Mouse (Mus musculus): ENCODE results near the gene H2afj. TPM values are rescaled to one million over a fixed set of nuclear protein-coding genes. Genes with fewer than 3 reads are reported as not detected.

The H2afj gene
- 10 to 100 TPM; 86.8 to 98.0 TPM for total RNA-seq (2023)

GRCm38 (mm10) chr6:136808014-136808417 is at the start of gene H2afj:
Gene H2afj, plus strand, starts transcription at chr6:136808244.

DNA sequence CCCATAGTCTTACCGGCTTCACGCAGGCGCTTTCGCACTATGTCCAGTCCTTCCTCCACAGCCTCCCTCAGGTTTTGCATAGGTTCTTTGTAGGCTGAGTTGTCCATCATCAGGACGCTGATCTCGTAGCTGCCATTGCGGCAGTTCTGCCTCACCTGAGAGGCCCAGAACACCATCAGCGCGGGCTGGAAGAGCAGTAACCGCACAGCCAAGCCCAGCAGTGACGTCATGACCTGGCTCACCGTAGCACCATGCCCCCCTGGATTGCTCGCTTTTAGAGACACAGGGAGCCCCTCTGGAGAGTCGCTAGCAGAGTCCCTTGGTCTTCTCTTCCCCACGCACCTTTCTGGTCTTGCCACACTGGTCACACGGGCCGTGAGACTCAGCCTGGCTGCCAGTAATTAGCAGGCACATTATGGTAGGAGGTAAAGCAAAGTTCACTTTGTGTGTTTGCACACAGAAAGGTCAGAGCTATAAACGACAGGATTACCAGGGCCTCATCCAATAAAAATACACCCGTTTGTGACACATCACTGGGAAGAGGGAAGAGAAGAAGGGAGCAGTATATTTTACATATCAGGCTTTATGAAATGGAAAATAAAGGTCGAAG is 26.6 kb upstream of the H2afj start, which contains the start of gene Gucy2c:
Gene Gucy2c, minus strand, starts transcription at position 389 of the 610 bp plus-strand sequence.

GRCm38 (mm10) chr6:136803739-136804633 is 4.1 kb upstream of the H2afj start, which contains the start of gene Hist4h4:
Gene Hist4h4, minus strand, starts transcription at chr6:136804415.

DNA sequence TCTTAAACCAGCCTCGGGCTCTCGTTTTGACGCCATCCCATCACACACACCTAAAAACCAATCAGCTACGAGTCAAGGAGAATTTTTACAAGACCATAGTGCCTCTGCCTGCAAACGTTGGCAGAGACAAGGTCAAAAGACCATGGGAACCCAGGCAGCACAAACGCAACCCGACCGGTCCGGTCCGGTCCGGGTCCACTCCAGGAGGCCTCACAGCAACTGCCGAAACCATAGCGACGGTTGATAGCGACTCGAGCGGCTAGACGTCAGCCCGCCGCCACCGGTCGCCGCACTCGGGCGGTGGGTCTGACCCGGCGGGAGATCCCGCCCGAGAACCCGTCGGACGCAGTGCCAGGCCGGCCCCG is 19.5 kb downstream of the H2afj start, which contains the start of gene BC049715:
Gene BC049715, plus strand, starts transcription at position 111 of the 365 bp plus-strand sequence.

DNA sequence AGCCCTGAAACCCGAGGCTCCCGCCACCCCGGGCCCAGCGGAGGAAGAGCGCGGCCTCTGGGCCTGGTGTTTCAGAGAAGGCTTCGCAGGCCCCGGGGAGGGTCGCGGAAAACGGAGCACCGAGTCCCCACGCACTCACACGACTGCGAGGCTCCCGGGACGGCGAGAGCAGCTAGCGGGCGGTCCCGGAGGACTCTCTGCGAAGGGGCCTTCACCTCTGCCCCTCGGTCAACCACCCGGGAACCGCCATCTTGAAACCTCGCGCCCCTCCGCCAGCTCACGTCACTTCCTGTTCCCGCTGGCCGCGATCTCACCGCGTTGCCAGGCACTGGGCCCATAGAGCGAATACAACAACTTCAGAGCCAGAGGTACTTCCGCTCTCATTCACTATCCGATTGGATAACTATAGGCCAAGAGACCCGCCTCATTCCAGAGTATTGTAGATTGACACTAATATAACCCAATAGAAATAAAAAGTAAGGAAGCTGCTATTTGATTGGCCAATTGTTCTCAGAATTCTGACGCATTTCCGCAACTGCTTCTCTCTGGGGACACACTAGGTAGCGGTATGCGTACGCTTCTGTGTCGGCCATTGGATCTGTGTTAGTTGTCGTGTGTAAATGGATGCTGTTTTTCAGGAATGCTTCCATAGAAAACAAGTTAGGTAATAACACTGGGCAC is 20.0 kb downstream of the H2afj start, which contains the start of gene Wbp11:
Gene Wbp11, minus strand, starts transcription at position 353 of the 681 bp plus-strand sequence.

GRCm38 (mm10) chr6:136835352-136835751 is 27.3 kb downstream of the H2afj start, which contains the start of gene Smco3:
Gene Smco3, minus strand, starts transcription at chr6:136835452.

DNA sequence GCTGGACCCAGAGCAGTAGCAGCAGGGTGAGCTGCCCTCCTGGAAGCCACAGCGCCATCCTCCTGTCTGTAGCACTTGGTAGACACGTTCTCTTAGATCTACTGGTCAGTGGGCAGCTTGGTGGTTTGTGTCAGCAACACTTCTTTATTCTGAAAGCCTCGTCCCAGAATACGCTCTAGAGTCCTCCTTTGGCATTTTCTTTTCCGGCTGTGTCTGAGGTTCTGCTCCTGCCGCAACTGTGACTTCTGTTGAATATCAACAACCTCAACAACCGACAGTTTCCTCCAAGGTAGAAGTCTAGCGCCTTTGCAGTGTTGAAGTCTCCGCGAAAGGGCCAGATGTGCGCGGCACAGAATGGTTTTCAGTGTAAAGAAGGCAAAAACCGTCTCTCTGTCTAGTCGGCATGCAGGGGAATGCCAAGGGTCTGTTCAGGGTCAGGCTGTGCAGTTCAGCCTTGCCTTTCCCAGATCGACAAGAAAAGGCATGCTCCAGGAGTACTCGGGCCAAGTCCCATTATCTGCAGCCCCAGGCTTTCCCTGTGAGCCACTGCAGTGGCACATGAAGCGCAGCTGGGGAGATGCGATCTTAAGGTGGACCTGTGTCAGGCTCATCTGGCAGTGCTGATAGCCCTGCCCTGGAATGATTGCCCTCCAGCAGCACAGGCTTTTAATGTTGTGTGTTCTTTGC is 49.3 kb downstream of the H2afj start, which contains the start of gene Art4:
Gene Art4, minus strand, starts transcription at position 548 of the 687 bp plus-strand sequence.

Other genes with a start within 250 kb of the H2afj start
- 100 to 1,000 TPM; 638 to 655 TPM for gene Plbd1, start 146.3 kb upstream of the H2afj start, total RNA-seq (2023)
- under 1 TPM; 0.31 to 0.53 TPM for gene Gucy2c, start 26.5 kb upstream of the H2afj start, total RNA-seq (2023)
- gene Hist4h4, start 3.8 kb upstream of the H2afj start, total RNA-seq (2023), result 10 to 100 TPM; 68.4 to 70.9 TPM
- gene BC049715, start 19.4 kb downstream of the H2afj start, total RNA-seq (2023), result 1 to 10 TPM; 2.5 to 2.8 TPM
- 100 to 1,000 TPM in 1 of 2 experiments, 10 to 100 TPM in 1; 94.5 to 101 TPM for gene Wbp11, start 20.0 kb downstream of the H2afj start, total RNA-seq (2023)
- not detected for gene Smco3, start 27.2 kb downstream of the H2afj start, total RNA-seq (2023)
- gene Art4, start 49.5 kb downstream of the H2afj start, total RNA-seq (2023), result 1 to 10 TPM in 1 of 2 experiments, under 1 TPM in 1; 0.24 to 1.1 TPM
- not detected for gene Mgp, start 67.6 kb downstream of the H2afj start, total RNA-seq (2023)
- gene Erp27, start 113.9 kb downstream of the H2afj start, total RNA-seq (2023), result 1 to 10 TPM; 4.8 to 5.0 TPM
- gene Pde6h, start 115.6 kb downstream of the H2afj start, total RNA-seq (2023), result under 1 TPM in 1 of 2 experiments, not detected in 1; 0.07 TPM
- 1,000 to 10,000 TPM; 2,191 to 2,276 TPM for gene Arhgdib, start 133.7 kb downstream of the H2afj start, total RNA-seq (2023)